Mouse (Mus musculus): Measurements from ENCODE around the gene Slc44a3.

DNA sequence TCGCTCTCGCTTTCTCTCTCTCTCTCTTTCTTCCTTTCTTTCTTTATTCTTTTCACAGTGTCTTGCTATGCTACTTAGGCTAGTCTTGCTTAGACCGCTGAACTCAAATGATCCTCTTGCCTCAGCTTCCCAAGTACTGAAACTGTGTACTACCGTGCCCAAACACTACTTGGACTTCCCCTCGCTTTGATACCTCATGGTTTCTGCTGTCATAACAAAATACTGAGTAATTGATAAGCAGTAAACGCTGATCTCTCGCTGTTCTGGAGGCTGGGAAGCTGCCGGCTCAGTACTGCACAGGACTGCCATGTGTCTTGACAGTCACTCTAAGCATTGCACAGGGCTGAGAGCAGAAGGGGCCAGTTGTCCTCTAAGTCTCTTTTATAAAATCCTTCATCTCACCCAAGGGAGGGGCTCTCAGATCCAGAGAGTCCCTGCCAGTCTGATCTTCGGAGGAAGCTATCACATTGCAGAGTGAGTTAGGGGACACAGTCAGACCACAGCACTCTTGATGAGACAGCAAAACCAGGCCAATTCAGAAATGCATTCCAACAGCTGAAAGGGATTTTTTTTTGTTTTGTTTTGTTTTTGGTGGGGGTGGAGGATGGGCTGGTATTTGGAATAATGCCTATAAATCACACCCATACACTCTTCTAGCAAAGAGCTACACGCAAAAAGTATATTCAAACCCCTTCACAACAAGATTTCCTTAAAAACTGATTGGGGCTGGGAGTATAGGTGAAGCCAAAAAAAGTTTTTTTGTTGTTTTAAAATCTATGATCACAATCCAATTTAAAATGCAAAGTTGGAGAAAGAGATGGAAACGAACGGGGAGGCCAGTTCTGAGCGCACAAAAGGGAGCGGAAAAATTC is 114.6 kb downstream of the Slc44a3 start:
- TF ChIP-seq USF1 (IDR thresholded peaks at IDR 0.05; ENCODE audit: low read depth), result no peak
- TF ChIP-seq TCF12 (IDR thresholded peaks at IDR 0.05; ENCODE audit: insufficient read depth, poor library complexity, severe bottlenecking), result no peak
- no peak for TF ChIP-seq POLR2A (IDR thresholded peaks at IDR 0.05; ENCODE audit: insufficient read length, low read depth)
- TF ChIP-seq SRF (IDR thresholded peaks at IDR 0.05; ENCODE audit: control insufficient read depth, insufficient read length, low read depth), result no peak
- TF ChIP-seq MYOD1 (IDR thresholded peaks at IDR 0.05; ENCODE audit: control insufficient read depth in 1 of 3, insufficient read length in 2 of 3, low read depth in 2 of 3), result no peak
- no peak for TF ChIP-seq MAX (IDR thresholded peaks at IDR 0.05; ENCODE audit: low read depth)
- no peak for TF ChIP-seq CEBPB (IDR thresholded peaks at IDR 0.05; ENCODE audit: insufficient read depth, poor library complexity, severe bottlenecking)

Measured in myocyte (in vitro differentiated cells).